Mouse (Mus musculus) retina, embryonic 14.5 days (tissue): Measurements from ENCODE around the gene Pink1.

ENCODE experiments used
- DNase-seq: peaks from one replicate; pipeline ENCODE4 v3.0.0-alpha.2; 2015; ENCODE audit warnings: low spot score

Pink1 gene

GRCm38 (mm10) chr4:138312105-138312504 is 14.0 kb downstream of the Pink1 start:
- no peak for DNase-seq

- DNase-seq, result no peak
Observed at GRCm38 (mm10) chr4:138311595-138311994, 14.5 kb downstream of the Pink1 start.

- no peak for DNase-seq
Observed at GRCm38 (mm10) chr4:138310311-138310910, 15.7 kb downstream of the Pink1 start.

DNA sequence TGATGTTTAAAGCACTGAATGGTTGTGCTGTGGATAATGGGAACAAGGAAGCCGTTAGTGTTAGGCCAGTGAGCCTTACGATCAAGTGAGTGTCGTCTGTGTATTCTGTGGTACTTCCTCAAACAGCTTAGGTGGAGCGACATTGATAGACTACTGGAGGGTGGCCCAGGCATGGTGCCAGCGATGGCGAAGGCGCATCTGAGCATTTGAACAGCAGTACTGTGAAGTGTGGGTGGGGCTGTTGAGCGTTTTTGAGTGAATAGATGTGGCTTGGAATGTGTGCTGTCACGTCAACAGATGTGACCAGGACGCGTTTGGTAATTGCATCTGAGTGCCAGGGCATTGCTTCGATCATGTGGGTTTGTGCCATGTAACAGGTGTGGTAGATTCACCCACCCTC is 18.4 kb downstream of the Pink1 start:
- no peak for DNase-seq

- DNase-seq, result no peak
Observed at GRCm38 (mm10) chr4:138307025-138307424, 19.1 kb downstream of the Pink1 start.

- DNase-seq, result peak; percentile 97
Observed at GRCm38 (mm10) chr4:138304340-138305104, 21.6 kb downstream of the Pink1 start, which contains the start of gene Ddost. Ddost (plus strand) TSS chr4:138304730.

DNA sequence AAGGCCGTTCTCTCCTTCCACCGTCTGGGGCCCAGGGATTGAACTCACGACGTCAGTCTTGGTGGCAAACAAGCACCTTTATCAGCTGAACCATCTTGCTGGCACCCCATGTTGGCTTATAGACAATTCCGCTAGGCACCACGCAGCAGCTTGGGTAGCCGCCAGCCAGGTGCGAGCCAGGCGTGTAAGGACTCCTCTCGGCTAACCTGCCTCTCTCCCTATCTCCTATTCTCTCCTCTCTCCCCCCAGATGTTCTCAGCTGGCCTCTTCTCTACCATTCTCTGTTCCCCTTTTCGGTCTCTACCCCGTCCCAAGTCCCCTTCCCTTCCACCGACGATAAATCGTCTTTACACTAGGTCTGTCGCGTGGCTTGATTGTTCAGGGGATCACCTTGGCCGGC is 22.4 kb downstream of the Pink1 start:
- DNase-seq, result no peak

DNA sequence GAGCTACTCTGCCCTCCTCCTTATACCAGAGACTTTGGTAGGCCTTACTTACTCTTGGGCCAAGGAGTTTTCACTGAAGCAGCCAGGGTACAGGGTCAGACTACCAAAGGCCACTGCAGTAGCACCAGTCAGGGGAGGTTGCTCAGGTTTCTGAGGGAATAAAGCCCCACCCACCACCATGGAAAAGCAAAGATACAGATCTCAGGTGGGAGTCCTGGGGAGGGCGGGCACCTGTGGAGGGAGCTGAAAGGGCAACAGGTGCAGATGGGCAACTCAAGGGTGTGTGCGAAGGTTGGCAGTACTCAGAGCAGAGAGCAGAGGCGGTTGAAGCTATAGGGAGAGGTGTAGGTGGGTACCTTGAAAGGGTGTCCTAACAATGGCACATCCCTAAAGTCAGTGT is 23.1 kb downstream of the Pink1 start:
- DNase-seq, result no peak

DNA sequence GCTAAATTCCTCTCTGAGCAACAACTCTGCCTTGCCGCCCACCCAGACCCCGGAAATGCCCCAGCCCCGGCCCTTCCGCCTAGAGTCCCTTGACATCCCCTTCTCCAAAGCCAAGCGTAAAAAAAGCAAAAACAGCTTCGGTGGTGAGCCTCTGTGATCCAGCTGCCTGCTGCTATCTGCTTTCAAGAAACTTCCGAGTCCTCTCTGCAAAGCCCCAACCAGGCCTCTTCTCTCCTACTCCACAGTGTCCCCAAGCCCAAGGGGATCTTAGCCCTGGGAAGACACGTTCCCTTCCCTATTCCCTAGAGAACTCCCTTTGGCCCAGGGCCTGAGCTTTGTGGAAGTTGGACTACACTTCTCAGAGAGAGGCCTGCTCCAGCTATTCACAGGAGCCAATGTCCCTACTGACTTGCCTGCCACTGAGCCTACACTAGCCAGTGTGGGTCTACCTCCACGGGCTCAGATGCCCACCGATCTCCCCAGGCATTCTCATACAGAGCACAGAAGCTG is 24.8 kb downstream of the Pink1 start:
- DNase-seq, result no peak

- DNase-seq, result no peak
Observed at GRCm38 (mm10) chr4:138293949-138294550, 32.1 kb downstream of the Pink1 start.

GRCm38 (mm10) chr4:138293261-138293948 is 32.7 kb downstream of the Pink1 start:
- no peak for DNase-seq

DNA sequence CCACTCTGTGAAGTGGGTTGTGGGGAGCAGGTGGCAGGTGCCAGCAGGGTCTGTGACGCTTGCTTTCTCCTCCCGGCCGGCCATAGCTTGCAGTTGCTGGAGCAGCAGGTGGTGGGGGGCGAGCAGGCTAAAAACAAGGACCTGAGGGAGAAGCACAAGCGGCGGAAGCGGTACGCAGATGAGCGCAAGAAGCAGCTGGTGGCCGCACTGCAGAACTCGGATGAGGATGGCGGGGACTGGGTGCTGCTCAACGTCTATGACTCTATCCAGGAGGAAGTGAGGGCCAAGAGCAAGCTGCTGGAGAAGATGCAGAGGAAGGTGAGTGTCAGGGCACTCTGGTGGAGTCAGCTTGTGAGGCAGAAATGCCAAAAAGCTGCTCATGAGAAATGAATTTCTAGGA is 34.1 kb downstream of the Pink1 start:
- DNase-seq, result no peak

- DNase-seq, result no peak
Observed at GRCm38 (mm10) chr4:138288691-138289090, 37.4 kb downstream of the Pink1 start.

- DNase-seq, result no peak
Observed at GRCm38 (mm10) chr4:138286411-138286810, 39.7 kb downstream of the Pink1 start.

DNA sequence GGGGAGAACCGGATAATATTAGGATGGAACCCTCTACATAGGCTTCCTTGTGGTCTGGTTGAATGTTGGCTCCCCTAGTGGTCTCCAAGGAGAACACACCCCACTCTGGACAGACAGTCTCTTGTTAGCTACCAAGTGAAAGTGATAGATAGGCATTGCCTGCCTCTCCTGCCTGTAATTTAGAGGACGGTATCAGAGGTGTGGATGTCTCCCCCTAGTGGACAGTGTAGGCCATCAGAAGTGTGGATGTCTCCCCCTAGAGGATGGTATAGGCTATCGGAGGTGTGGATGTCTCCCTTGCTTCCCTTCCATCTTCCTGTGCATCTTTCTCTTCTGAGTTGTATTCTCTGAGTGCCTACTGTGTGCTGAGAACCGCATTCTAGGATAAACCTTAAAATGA is 43.3 kb downstream of the Pink1 start:
- DNase-seq, result peak; percentile 92

- DNase-seq, result no peak
Observed at GRCm38 (mm10) chr4:138278346-138278745, 47.8 kb downstream of the Pink1 start.

DNA sequence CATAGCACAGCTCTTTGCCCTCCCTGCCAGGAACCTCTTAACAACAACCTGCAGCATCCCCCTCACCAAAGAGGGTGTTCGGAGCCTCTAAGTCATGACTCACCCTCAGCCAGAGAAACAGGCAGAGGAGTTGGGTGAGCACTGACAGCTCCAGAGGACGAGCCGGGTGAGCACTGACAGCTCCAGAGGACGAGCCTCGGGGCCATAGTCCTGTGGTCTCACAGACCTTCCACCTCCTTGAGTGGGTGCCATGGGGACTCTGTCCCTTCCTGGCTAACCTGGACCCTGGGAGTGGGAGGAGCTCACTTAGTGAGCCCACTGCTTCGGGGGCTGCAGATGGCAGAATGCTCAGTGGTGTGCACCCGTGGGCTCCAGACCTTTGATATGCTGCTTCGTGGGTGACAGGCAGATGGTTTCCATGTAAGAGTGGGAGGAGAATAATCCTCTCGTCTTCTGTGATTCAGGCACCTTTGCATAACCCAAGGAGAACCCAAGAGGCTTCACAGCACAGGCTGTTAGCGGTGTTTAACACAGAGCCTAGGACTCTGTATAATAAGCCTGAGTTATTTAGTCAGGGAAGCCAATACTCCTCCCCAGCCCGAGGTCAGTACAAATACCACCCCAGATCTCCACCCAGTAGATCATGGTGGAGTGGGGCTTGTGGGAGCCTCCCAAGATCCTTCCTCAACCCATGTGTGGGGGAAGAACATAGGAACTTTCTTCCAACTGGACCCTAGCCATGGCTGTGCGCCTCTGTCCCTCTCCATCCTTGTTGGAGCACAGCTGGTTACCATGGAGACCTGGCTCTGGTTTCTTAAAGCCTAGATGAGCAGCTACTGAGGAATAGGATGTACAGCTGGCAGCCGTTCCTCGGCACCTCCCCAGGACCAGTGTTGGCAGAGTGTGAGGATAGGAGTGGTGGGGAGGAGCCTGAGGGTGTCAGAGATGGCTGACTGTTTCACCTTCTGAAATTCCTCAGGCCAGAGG is 53.8 kb downstream of the Pink1 start:
- DNase-seq, result no peak

DNA sequence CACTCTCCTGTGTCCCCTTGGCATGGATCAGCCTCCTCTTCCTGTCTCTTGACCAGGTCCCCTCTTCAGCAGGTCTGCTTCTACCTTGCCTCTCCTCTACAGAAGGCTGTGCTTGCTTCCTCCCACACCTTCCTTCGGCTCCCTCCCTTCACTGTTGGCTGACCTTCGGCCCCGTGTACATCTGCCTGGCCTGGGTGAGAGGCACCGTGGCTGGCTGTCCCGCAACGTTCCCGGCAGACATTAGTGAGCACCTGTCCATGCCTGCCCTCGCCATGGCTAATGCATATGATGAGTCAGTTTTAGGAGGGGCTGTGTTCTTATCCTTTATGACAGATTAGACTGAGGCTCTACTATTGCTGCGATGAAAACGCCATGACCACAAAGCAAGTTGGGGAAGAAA is 58.2 kb downstream of the Pink1 start:
- no peak for DNase-seq
